Mouse (Mus musculus): ENCODE measurements around the gene Kalrn.

GRCm38 (mm10) chr16:34293675-34294074, 279.7 kb downstream of the Kalrn start:
- TF ChIP-seq CTCF (conservative IDR thresholded peaks at IDR 0.05; ENCODE audit: low read length) (no peak), POU5F1 (IDR thresholded peaks at IDR 0.05; ENCODE audit: borderline replicate concordance, low read length) (no peak)

Measured in E14TG2a.4 (cell line).